Mouse (Mus musculus): Measurements from ENCODE around the gene Cdh4.

DNA sequence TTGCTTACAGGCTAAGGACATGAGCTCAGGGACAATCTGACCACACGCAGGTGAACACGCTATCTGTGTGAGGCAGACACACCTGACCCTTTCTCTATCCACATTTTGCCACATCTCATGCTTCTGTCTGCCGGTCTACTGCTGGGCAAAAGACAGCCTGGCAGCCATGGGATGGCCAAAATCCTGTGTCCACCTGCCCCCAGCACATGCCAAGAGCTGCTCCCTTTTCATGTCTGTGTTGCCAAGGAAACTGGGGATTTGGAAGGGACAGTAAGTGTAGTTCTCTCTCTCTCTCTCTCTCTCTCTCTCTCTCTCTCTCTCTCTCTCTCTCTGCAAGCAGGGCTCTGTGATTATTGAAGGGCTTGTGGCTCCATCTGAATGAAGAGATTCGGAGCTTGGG lies 98.9 kb downstream of the Cdh4 start:
- no peak for TF ChIP-seq POLR2A (IDR thresholded peaks at IDR 0.05; ENCODE audit: insufficient read length, low read depth)
- TF ChIP-seq CEBPB (IDR thresholded peaks at IDR 0.05; ENCODE audit: insufficient read depth, poor library complexity, severe bottlenecking), result no peak
- no peak for TF ChIP-seq USF1 (IDR thresholded peaks at IDR 0.05; ENCODE audit: low read depth)
- no peak for TF ChIP-seq MAX (IDR thresholded peaks at IDR 0.05; ENCODE audit: low read depth)
- no peak for TF ChIP-seq POLR2AphosphoS2 (IDR thresholded peaks at IDR 0.05; ENCODE audit: insufficient read length, low read depth)
- TF ChIP-seq MYOG (IDR thresholded peaks at IDR 0.05; ENCODE audit: control insufficient read depth in 1 of 3, insufficient read depth in 1 of 3, insufficient read length in 2 of 3, low read depth in 2 of 3), result no peak
- TF ChIP-seq E2F4 (IDR thresholded peaks at IDR 0.05; ENCODE audit: insufficient read depth), result no peak
- no peak for TF ChIP-seq MYOD1 (IDR thresholded peaks at IDR 0.05; ENCODE audit: control insufficient read depth in 1 of 3, insufficient read length in 2 of 3, low read depth in 2 of 3)
- TF ChIP-seq TCF12 (IDR thresholded peaks at IDR 0.05; ENCODE audit: insufficient read depth, poor library complexity, severe bottlenecking), result no peak
- no peak for TF ChIP-seq SRF (IDR thresholded peaks at IDR 0.05; ENCODE audit: control insufficient read depth, insufficient read length, low read depth)
- no peak for TF ChIP-seq TCF3 (IDR thresholded peaks at IDR 0.05; ENCODE audit: insufficient read length, low read depth)
- no peak for TF ChIP-seq REST (IDR thresholded peaks at IDR 0.05; ENCODE audit: insufficient read depth, insufficient read length)

Measured in myocyte (in vitro differentiated cells).